Mouse (Mus musculus) cerebellum, adult 2 months (tissue): Measurements from ENCODE around the gene Nploc4.

Source experiments
- CTCF ChIP-seq: fragments of 200-500 bp; IDR thresholded peaks from 2 replicates; pipeline ENCODE4 v1.5.1; 2011; ENCODE audit warnings: low read depth, mild to moderate bottlenecking, control low read depth, low read length, moderate library complexity, borderline replicate concordance; ENCODE audit not compliant: insufficient read depth
- POLR2A ChIP-seq: fragments of 200-500 bp; IDR thresholded peaks from 2 replicates; pipeline ENCODE4 v1.6.1; 2011; ENCODE audit warnings: low read length, control low read depth, borderline replicate concordance; ENCODE audit not compliant: insufficient read depth

DNA sequence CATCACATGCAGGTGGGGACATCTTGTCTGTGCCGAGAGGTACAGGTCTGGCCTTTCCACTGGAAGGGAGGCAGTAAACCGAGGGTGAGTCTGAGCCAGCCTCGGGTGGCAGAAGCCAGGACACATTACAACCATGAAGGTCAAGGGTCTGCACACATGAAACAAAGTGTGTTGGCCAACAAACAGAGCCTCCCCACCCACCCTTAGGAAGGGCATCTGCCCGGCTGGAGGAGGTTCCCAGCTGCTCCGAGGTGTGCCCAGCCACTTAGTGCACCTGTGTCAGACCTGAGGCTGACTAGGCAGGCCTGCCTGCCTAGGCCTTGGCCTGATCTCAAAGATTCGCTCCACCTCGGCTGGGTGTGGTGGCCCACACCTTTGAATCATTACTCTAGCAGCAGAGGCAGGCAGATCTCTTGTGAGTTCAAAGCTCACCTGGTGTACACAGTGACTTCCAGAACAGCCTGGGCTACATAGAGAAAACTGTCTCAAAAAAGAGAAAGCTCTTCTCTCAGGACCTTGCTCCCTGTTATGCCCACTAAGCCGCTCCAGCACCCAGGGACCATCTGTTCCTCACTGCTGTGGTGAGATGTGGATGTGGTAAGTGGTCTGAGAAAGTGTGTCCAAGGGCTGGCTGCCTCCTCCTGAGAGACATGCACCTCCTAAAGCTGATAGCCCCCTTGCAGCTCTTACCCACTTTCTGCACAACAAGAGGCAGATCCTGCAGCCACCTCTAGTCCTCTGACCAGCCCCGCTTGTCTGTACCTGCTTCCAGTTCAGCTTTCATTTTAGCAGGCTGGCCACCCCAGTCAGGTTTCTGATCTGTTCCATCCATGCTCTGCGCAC lies 86.0 kb downstream of the Nploc4 start:
- no peak for TF ChIP-seq CTCF
- no peak for TF ChIP-seq POLR2A
